Mouse (Mus musculus) midbrain, embryonic 10.5 days (tissue): ENCODE results near the gene Btf3. TPM values are rescaled to one million over a fixed set of nuclear protein-coding genes. Genes with fewer than 3 reads are reported as not detected.
A peak's percentile ranks its signal among the peaks of the same experiment; 100 is the strongest.

Experiments
- DNase-seq: peaks from one replicate; pipeline ENCODE4 v3.0.0-alpha.2; 2017; ENCODE audit warnings: low spot score
- H3K27ac ChIP-seq: fragments of 300-500 bp; sonication (generic); replicated peaks from 2 replicates; pipeline ENCODE4 v1.5.1; 2016; ENCODE audit warnings: mild to moderate bottlenecking
- H3K27me3 ChIP-seq: fragments of 300-500 bp; sonication (generic); 2 replicates; pipeline ENCODE4 v1.6.1; 2016; ENCODE audit warnings: low read depth, mild to moderate bottlenecking; ENCODE audit not compliant: poor library complexity, severe bottlenecking
- H3K36me3 ChIP-seq: fragments of 300-500 bp; sonication (generic); 2 replicates; pipeline ENCODE4 v1.6.1; 2016; ENCODE audit warnings: mild to moderate bottlenecking, moderate library complexity
- H3K4me1 ChIP-seq: fragments of 300-500 bp; sonication (generic); 2 replicates; pipeline ENCODE4 v1.6.1; 2016
- H3K4me3 ChIP-seq: fragments of 300-500 bp; sonication (generic); 2 replicates; pipeline ENCODE4 v1.5.1; 2016; ENCODE audit warnings: mild to moderate bottlenecking, moderate library complexity
- H3K9me3 ChIP-seq: fragments of 300-500 bp; sonication (generic); replicated peaks from 2 replicates; pipeline ENCODE4 v1.6.1; 2016; ENCODE audit warnings: mild to moderate bottlenecking
- WGBS: fragments of 180-500 bp; shearing (Covaris S2); methylation state at CpG from one replicate; pipeline ENCODE4 v1.1.7; 2016; 5-methylcytosine and 5-hydroxymethylcytosine counted together
- polyA plus RNA-seq: library from polyadenylated mRNA; unstranded; fragments of >200 nt; fragmentation: Nextera tagmentation; extraction: Ambion mirVana; gene quantifications from 2 replicates; pipeline ENCODE4 v1.2.1, GENCODE M21; 2016

Btf3 gene
- polyA plus RNA-seq, 1 experiment from 2014 or later, result 750 TPM

- H3K27ac ChIP-seq, result no peak overlapping the region
- H3K4me1 ChIP-seq, result no peaks in the 10 kb centered on the region
- no peaks in the 10 kb centered on the region for H3K36me3 ChIP-seq
- no peaks in the 10 kb centered on the region for H3K27me3 ChIP-seq
- H3K4me3 ChIP-seq, result no peak overlapping the region
- H3K9me3 ChIP-seq, result no peaks in the 10 kb centered on the region
- 80% methylated on average over 8 of the region's 8 CpGs for WGBS
- DNase-seq, result no peak
Observed at GRCm38 (mm10) chr13:98291712-98292111, 25.1 kb downstream of the Btf3 start.

GRCm38 (mm10) chr13:98290719-98291118 lies 26.1 kb downstream of the Btf3 start:
- Histone ChIP-seq H3K4me3 (no peak overlapping the region), H3K4me1 (no peaks in the 10 kb centered on the region), H3K36me3 (no peaks in the 10 kb centered on the region), H3K9me3 (no peaks in the 10 kb centered on the region), H3K27ac (no peak overlapping the region), H3K27me3 (no peaks in the 10 kb centered on the region)
- no peak for DNase-seq
- 53% methylated on average over 2 of the region's 2 CpGs for WGBS

GRCm38 (mm10) chr13:98280990-98281650 lies 35.7 kb downstream of the Btf3 start:
- Histone ChIP-seq H3K36me3 (0 out of 2 replicates have a peak, but pooled peaks cover 2% of the 10 kb centered on the region), H3K9me3 (no peaks in the 10 kb centered on the region), H3K27ac (no peak overlapping the region), H3K4me1 (no peaks in the 10 kb centered on the region), H3K4me3 (no peak overlapping the region), H3K27me3 (no peaks in the 10 kb centered on the region)
- 83% methylated on average over 12 of the region's 12 CpGs for WGBS
- no peak for DNase-seq

- H3K27ac ChIP-seq, result no peak within 1 kb of the TSS
- H3K4me3 ChIP-seq, result no peak within 1 kb of the TSS
- 88% methylated on average over 5 of the region's 5 CpGs for WGBS
- H3K27me3 ChIP-seq, result no peaks in the 10 kb centered on the region
- no peaks in the 10 kb centered on the region for H3K4me1 ChIP-seq
- peaks cover 14% of the 10 kb centered on the region for H3K36me3 ChIP-seq
- no peaks in the 10 kb centered on the region for H3K9me3 ChIP-seq
- DNase-seq, result no peak
Observed at GRCm38 (mm10) chr13:98279686-98280085, 37.1 kb downstream of the Btf3 start, which contains the start of gene Gm21976. TSS of gene Gm21976 (plus strand) at chr13:98279887.

- no peaks in the 10 kb centered on the region for H3K27me3 ChIP-seq
- WGBS, result 89% methylated on average over 2 of the region's 2 CpGs
- no peak overlapping the region for H3K27ac ChIP-seq
- no peaks in the 10 kb centered on the region for H3K4me1 ChIP-seq
- H3K9me3 ChIP-seq, result no peaks in the 10 kb centered on the region
- no peak for DNase-seq
- peaks cover 35% of the 10 kb centered on the region for H3K36me3 ChIP-seq
- H3K4me3 ChIP-seq, result no peak overlapping the region
Observed at GRCm38 (mm10) chr13:98277501-98277900, 39.3 kb downstream of the Btf3 start.

- Histone ChIP-seq H3K9me3 (no peaks in the 10 kb centered on the region), H3K27me3 (no peaks in the 10 kb centered on the region), H3K4me3 (no peak overlapping the region), H3K36me3 (peaks cover 48% of the 10 kb centered on the region), H3K4me1 (no peaks in the 10 kb centered on the region), H3K27ac (no peak overlapping the region)
- WGBS, result 90% methylated on average over 7 of the region's 7 CpGs
- DNase-seq, result no peak
Observed at GRCm38 (mm10) chr13:98276253-98276652, 40.6 kb downstream of the Btf3 start.

GRCm38 (mm10) chr13:98275646-98276045 lies 41.2 kb downstream of the Btf3 start:
- DNase-seq, result no peak
- WGBS, result 88% methylated on average over 4 of the region's 4 CpGs
- Histone ChIP-seq H3K4me1 (no peaks in the 10 kb centered on the region), H3K9me3 (no peaks in the 10 kb centered on the region), H3K27ac (no peak overlapping the region), H3K4me3 (no peak overlapping the region), H3K27me3 (no peaks in the 10 kb centered on the region), H3K36me3 (peaks cover 54% of the 10 kb centered on the region)

GRCm38 (mm10) chr13:98274023-98274422 lies 42.8 kb downstream of the Btf3 start:
- no peak overlapping the region for H3K4me3 ChIP-seq
- no peak for DNase-seq
- peaks cover 63% of the 10 kb centered on the region for H3K36me3 ChIP-seq
- no peak overlapping the region for H3K27ac ChIP-seq
- WGBS, result 91% methylated on average over 9 of the region's 9 CpGs
- H3K9me3 ChIP-seq, result no peaks in the 10 kb centered on the region
- no peaks in the 10 kb centered on the region for H3K4me1 ChIP-seq
- H3K27me3 ChIP-seq, result no peaks in the 10 kb centered on the region

GRCm38 (mm10) chr13:98264111-98264510 lies 52.7 kb downstream of the Btf3 start:
- Histone ChIP-seq H3K36me3 (peaks cover 32% of the 10 kb centered on the region), H3K9me3 (no peaks in the 10 kb centered on the region), H3K27ac (peak overlapping the region; percentile 93), H3K27me3 (no peaks in the 10 kb centered on the region), H3K4me1 (peaks cover 24% of the 10 kb centered on the region), H3K4me3 (peak overlapping the region; percentile 87)
- 42% methylated on average over 5 of the region's 5 CpGs for WGBS
- DNase-seq, result no peak

GRCm38 (mm10) chr13:98263458-98263987 lies 53.3 kb downstream of the Btf3 start:
- WGBS, result 1% methylated on average over 16 of the region's 16 CpGs
- no peak for DNase-seq
- Histone ChIP-seq H3K27me3 (no peaks in the 10 kb centered on the region), H3K36me3 (peaks cover 32% of the 10 kb centered on the region), H3K4me3 (peak overlapping the region; percentile 87), H3K4me1 (peaks cover 24% of the 10 kb centered on the region), H3K27ac (peak overlapping the region; percentile 93), H3K9me3 (no peaks in the 10 kb centered on the region)

- Histone ChIP-seq H3K4me1 (peaks cover 24% of the 10 kb centered on the region), H3K4me3 (peak within 1 kb of the TSS; percentile 87), H3K27me3 (no peaks in the 10 kb centered on the region), H3K36me3 (peaks cover 32% of the 10 kb centered on the region), H3K9me3 (no peaks in the 10 kb centered on the region), H3K27ac (peak within 1 kb of the TSS; percentile 93)
- WGBS, result 0% methylated on average over 69 of the region's 71 CpGs
- DNase-seq, result peak; percentile 99
Observed at GRCm38 (mm10) chr13:98262636-98263457, 54.0 kb downstream of the Btf3 start, which contains the start of the genes Utp15 and Ankra2. TSS of gene Utp15 (minus strand) at chr13:98263041. TSS of gene Ankra2 (plus strand) at chr13:98263074.
